Mouse (Mus musculus): ENCODE measurements around the gene Pdia4. TPM values are rescaled to one million over a fixed set of nuclear protein-coding genes. Genes with fewer than 3 reads are reported as not detected.

The Pdia4 gene
- polyA plus RNA-seq, 1 experiment, result not detected

GRCm38 (mm10) chr6:47835482-47835983 is 22.3 kb upstream of the Pdia4 start, which contains the start of gene Zfp398:
Zfp398 (plus strand) TSS chr6:47835661.
- H3K27ac ChIP-seq (ENCODE audit: insufficient read depth, low read depth, low read length), result peak within 1 kb of the TSS; percentile 93
- TF ChIP-seq CTCF (IDR thresholded peaks at IDR 0.05; ENCODE audit: insufficient read depth, low read depth, low read length), result peak; percentile 93
- TF ChIP-seq POLR2A (IDR thresholded peaks at IDR 0.05; ENCODE audit: insufficient read depth, low read depth, low read length), result peak; percentile 61
- WGBS, result under 1% methylated on average over 52 of the region's 52 CpGs
- H3K4me1 ChIP-seq (ENCODE audit: control insufficient read depth, insufficient read depth, low read length), result peaks cover 5% of the 10 kb centered on the region
- peak within 1 kb of the TSS; percentile 98 for H3K4me3 ChIP-seq (ENCODE audit: insufficient read depth, low read depth, low read length)

DNA sequence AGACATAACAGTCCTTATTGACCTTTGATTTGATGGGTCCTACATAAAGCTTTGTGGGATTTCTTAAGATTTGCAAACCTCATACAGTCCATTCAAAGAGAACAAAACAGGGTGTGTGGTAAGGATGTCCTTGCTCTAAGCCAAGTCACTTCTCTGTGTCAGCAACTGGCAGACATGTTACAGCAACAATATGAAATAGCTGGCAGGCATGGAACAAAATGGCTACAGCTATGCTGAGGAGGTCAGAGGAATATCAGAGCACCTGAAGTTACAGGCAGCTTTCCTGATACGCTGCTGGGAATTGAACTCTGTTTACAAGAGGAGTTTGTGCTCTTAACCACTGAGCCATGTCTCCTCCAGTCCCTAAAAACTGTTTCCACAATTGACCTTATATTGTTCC is 19.0 kb upstream of the Pdia4 start:
- Histone ChIP-seq H3K27ac (ENCODE audit: insufficient read depth, low read depth, low read length) (no peak overlapping the region), H3K4me3 (ENCODE audit: insufficient read depth, low read depth, low read length) (no peak overlapping the region), H3K4me1 (ENCODE audit: control insufficient read depth, insufficient read depth, low read length) (peaks cover 4% of the 10 kb centered on the region)
- TF ChIP-seq CTCF (IDR thresholded peaks at IDR 0.05; ENCODE audit: insufficient read depth, low read depth, low read length), result no peak
- no peak for TF ChIP-seq POLR2A (IDR thresholded peaks at IDR 0.05; ENCODE audit: insufficient read depth, low read depth, low read length)
- WGBS, result 93% methylated on average over 1 of the region's 1 CpGs

GRCm38 (mm10) chr6:47830104-47831078 is 17.2 kb upstream of the Pdia4 start, which contains the start of gene Zfp786:
Zfp786 (minus strand) TSS chr6:47830867.
- Histone ChIP-seq H3K4me3 (ENCODE audit: insufficient read depth, low read depth, low read length) (peak within 1 kb of the TSS; percentile 78), H3K27ac (ENCODE audit: insufficient read depth, low read depth, low read length) (peak within 1 kb of the TSS; percentile 34; the same call in 1 of the 2 replicates)
- TF ChIP-seq POLR2A (IDR thresholded peaks at IDR 0.05; ENCODE audit: insufficient read depth, low read depth, low read length) (peak; percentile 63), CTCF (IDR thresholded peaks at IDR 0.05; ENCODE audit: insufficient read depth, low read depth, low read length) (peak; percentile 91)

DNA sequence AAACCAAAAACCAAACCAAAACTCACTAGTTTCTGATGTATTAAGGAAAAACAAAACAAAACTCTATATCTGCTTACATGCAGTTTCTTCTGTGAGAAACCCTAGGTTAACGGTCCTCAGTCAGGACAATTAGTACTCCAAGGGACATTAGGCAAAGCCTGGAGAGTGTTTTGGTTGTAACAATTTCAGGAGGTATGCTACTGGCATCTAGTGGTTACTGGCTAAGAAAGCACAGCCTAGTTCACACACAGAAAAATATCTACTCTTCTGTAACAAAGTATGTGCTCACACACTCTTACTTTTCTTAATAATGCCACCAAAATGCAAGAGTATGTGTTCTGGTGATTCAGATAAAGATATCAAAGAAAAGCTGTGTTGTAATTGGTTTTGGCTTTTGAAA is 15.7 kb upstream of the Pdia4 start:
- Histone ChIP-seq H3K4me3 (ENCODE audit: insufficient read depth, low read depth, low read length) (no peak overlapping the region), H3K4me1 (ENCODE audit: control insufficient read depth, insufficient read depth, low read length) (peaks cover 4% of the 10 kb centered on the region), H3K27ac (ENCODE audit: insufficient read depth, low read depth, low read length) (no peak overlapping the region)
- WGBS, result 6% methylated on average over 1 of the region's 1 CpGs
- TF ChIP-seq POLR2A (IDR thresholded peaks at IDR 0.05; ENCODE audit: insufficient read depth, low read depth, low read length) (no peak), CTCF (IDR thresholded peaks at IDR 0.05; ENCODE audit: insufficient read depth, low read depth, low read length) (no peak)

More at GRCm38 (mm10) chr6:47830104-47831078, 17.2 kb upstream of the Pdia4 start, which contains the start of gene Zfp786:
- H3K4me1 ChIP-seq (ENCODE audit: control insufficient read depth, insufficient read depth, low read length), result peaks cover 4% of the 10 kb centered on the region
- WGBS, result 2% methylated on average over 64 of the region's 64 CpGs

GRCm38 (mm10) chr6:47827462-47827861 is 14.2 kb upstream of the Pdia4 start:
- TF ChIP-seq CTCF (IDR thresholded peaks at IDR 0.05; ENCODE audit: insufficient read depth, low read depth, low read length) (no peak), POLR2A (IDR thresholded peaks at IDR 0.05; ENCODE audit: insufficient read depth, low read depth, low read length) (no peak)
- WGBS, result 94% methylated on average over 4 of the region's 4 CpGs
- no peak overlapping the region for H3K4me3 ChIP-seq (ENCODE audit: insufficient read depth, low read depth, low read length)
- H3K27ac ChIP-seq (ENCODE audit: insufficient read depth, low read depth, low read length), result no peak overlapping the region
- peaks cover 4% of the 10 kb centered on the region for H3K4me1 ChIP-seq (ENCODE audit: control insufficient read depth, insufficient read depth, low read length)

- TF ChIP-seq CTCF (IDR thresholded peaks at IDR 0.05; ENCODE audit: insufficient read depth, low read depth, low read length) (no peak), POLR2A (IDR thresholded peaks at IDR 0.05; ENCODE audit: insufficient read depth, low read depth, low read length) (no peak)
- no peaks in the 10 kb centered on the region for H3K4me1 ChIP-seq (ENCODE audit: control insufficient read depth, insufficient read depth, low read length)
- 70% methylated on average over 2 of the region's 2 CpGs for WGBS
- H3K27ac ChIP-seq (ENCODE audit: insufficient read depth, low read depth, low read length), result no peak overlapping the region
- H3K4me3 ChIP-seq (ENCODE audit: insufficient read depth, low read depth, low read length), result no peak overlapping the region
These were observed 11.0 kb upstream of the Pdia4 start for GRCm38 (mm10) chr6:47824241-47824640.

DNA sequence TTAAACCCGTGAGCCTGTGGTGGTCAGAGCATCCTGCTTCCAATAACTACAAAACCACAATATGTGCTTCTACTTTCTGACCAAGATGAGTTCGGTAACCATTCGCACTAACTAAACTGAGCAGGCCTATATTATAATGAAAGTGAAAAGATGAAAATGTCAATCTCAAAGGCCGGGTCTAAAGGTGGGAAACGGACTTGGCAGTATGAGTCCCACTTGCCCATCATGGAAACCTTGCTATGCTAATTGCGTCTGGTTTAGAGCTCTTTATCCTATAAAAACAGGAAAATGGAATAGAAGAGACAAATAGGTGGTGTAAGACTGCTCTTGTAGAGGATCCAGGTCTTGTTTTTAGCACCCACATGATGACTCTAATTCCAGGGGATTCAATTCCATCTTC is 8.5 kb upstream of the Pdia4 start:
- Histone ChIP-seq H3K27ac (ENCODE audit: insufficient read depth, low read depth, low read length) (no peak overlapping the region), H3K4me1 (ENCODE audit: control insufficient read depth, insufficient read depth, low read length) (no peaks in the 10 kb centered on the region), H3K4me3 (ENCODE audit: insufficient read depth, low read depth, low read length) (no peak overlapping the region)
- WGBS, result 93% methylated on average over 6 of the region's 6 CpGs
- TF ChIP-seq POLR2A (IDR thresholded peaks at IDR 0.05; ENCODE audit: insufficient read depth, low read depth, low read length) (no peak), CTCF (IDR thresholded peaks at IDR 0.05; ENCODE audit: insufficient read depth, low read depth, low read length) (no peak)

DNA sequence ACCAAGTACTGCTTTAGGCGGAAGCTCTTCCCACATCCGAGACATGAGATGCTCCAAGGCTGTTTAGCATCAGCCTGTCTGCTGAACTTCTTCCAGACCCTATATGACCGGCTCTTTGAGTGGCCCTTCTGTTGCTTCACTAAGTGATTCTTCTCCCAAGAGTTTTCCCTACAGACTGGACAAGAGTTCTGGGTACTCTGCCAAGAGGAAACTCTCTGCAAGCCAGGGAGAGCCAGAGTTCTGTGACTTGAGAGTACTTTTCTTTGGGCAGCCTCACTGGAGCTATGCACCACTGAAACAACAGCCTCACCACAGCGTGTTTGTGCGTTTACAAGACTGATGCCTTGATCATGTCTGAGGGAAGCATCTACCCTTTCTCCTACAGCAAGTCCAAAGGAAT is 8.0 kb upstream of the Pdia4 start:
- 90% methylated on average over 5 of the region's 5 CpGs for WGBS
- Histone ChIP-seq H3K4me3 (ENCODE audit: insufficient read depth, low read depth, low read length) (no peak overlapping the region), H3K27ac (ENCODE audit: insufficient read depth, low read depth, low read length) (no peak overlapping the region), H3K4me1 (ENCODE audit: control insufficient read depth, insufficient read depth, low read length) (no peaks in the 10 kb centered on the region)
- TF ChIP-seq POLR2A (IDR thresholded peaks at IDR 0.05; ENCODE audit: insufficient read depth, low read depth, low read length) (no peak), CTCF (IDR thresholded peaks at IDR 0.05; ENCODE audit: insufficient read depth, low read depth, low read length) (no peak)

All from olfactory bulb, adult 2 months (tissue).